Mouse (Mus musculus) adrenal gland, postnatal 36 days (tissue): ENCODE results near the gene Zeb2. TPM values are rescaled to one million over a fixed set of nuclear protein-coding genes. Genes with fewer than 3 reads are reported as not detected.

Experiments
- DNase-seq, 2 experiments: peaks; one replicate each; pipeline ENCODE4 v3.0.0; 2021; ENCODE audit warnings: mixed read lengths in 1 of 2
- total RNA-seq, 2 experiments: library from RNA; stranded (reverse); gene quantifications; 2 replicates each; pipeline ENCODE4 v1.2.3; 2021

Zeb2 gene
- total RNA-seq, 2 experiments from 2014 or later, result 173 to 184 TPM

DNA sequence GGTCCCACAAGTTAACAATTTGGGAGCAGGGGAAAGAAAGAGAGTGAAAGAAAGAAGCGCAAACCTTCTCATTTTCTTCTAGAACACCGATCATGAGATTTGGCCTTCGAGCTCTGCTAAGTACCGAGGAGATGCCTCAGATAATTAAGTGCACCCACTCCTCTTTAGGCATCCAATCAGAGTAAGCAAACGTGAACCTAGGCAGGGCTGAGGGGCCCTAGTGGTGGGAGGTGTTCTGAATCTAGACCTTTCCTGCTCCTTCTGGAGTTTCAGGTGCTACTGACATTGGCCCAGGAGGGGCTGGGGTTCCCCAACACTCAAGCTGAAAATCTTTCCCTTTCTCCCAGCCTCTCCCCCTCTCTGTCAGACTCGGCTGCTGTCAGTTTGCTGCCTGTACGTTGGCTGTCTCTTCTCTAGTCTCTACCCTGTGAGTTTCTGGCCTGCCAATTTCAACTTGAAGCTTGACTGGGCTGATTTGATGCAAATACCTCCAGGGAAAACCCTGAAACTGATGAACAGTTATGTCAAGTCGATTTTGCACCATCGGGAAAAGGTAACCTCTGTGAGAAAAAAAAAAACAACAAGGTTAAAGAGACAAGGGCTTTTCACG lies 20.5 kb downstream of the Zeb2 start:
- no peak for DNase-seq

GRCm38 (mm10) chr2:45095825-45096224 lies 21.4 kb downstream of the Zeb2 start:
- no peak for DNase-seq

DNA sequence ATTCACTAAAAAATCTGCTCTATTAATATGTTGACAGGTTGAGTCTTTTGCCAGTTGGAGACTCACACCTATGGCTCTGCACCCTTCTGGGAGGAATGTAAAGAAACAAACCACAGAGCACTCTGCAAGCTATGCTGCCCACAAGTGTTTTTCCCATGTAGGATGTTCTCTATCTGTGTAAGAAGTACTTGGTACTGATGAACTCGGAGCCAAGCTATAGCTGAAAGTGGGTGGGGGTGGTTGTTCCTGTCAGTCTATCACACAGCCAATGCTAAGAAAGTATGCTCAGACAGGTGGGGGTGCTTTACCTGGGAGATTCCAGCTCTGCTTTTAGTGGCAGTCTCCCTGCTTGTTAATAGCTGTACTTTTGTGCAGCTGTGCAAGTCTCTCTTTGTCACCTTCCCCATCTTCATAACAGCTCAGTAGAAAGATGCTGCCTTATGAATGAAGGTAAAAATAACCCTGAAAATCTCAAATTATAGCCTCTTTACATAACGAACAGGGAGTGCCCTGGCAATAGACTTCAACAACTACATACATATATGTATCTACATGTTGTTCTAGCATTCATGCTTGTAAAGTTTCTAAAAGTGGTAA lies 22.7 kb downstream of the Zeb2 start:
- DNase-seq, result no peak

DNA sequence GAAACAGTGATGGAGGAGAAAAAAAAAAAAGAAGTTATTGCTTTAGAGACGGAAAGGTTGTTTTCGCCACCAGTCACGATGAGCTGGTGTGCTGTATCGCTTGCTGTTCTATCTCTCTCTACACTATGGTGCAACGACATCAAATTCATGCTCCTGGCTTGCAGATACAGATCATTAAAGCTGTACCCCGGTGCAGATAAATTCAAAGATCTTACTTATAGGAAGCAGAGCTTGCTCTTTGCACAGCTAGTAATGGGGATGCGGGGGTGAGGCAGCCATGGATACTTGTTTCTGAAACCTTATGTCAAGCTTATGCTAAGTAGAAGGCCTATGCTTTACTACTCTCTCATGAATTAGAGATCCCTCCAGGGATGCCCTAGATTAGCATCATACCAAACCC lies 23.7 kb downstream of the Zeb2 start:
- DNase-seq, result no peak

DNA sequence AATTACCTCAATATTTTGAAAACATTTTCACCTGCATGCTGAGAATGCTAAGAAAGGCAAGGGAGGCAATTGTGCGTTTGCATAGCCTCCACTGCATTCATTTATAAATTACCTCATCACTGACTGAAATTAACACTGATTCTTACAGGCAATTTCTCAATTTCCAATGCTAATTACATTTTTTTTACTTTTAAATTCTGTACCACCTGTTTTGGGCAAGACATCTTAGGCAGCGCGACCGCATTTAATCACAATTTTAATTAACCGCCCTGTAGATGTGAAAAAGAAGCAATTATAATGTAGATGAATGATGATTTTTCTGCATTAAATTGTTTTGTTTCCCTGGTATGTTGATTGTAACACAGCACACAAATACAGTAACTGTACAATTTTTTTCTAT lies 24.5 kb downstream of the Zeb2 start:
- no peak for DNase-seq

- DNase-seq, result no peak
These were observed 26.5 kb downstream of the Zeb2 start for GRCm38 (mm10) chr2:45090529-45091297.

- DNase-seq, result no peak
These were observed 28.0 kb downstream of the Zeb2 start for GRCm38 (mm10) chr2:45089251-45089530.

DNA sequence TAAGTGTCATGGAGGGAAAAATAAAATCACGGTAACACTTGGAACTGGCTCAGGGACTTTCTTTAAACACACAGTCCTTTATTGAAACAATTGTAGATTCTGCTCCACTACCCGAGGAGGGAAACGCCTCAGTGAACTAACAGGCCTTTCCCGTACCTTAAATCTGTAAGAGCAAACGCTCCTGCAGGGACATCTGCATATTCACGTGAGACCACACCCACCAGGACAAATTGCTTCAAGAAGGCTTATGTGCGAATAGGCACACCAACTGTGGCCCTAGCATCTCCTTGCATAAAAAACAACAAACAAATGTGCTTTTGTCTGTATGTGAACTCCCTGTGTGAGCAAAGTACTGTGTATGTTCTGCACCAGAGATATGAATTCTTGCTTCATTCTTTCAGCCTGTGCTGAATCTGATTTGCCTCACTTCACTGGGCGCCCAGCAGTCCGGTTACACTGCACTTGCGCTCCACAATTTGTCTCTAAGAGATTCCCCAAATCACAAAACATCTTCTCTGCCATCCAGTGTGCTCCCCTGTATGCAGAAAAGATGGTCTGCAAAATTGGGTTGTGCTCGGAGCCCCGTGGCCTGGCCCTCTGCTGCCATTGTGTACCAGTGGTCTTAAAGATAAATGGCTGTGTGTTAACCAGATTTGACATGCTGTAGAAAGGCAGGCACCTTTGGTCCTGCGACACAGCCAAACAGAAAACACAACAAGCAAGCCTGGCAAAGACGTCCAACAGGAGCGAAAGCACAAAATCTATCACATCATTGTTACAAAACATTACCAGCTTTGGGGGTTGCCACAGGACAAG lies 28.6 kb downstream of the Zeb2 start:
- DNase-seq, result no peak

- no peak for DNase-seq
These were observed 30.0 kb downstream of the Zeb2 start for GRCm38 (mm10) chr2:45087208-45087607.

DNA sequence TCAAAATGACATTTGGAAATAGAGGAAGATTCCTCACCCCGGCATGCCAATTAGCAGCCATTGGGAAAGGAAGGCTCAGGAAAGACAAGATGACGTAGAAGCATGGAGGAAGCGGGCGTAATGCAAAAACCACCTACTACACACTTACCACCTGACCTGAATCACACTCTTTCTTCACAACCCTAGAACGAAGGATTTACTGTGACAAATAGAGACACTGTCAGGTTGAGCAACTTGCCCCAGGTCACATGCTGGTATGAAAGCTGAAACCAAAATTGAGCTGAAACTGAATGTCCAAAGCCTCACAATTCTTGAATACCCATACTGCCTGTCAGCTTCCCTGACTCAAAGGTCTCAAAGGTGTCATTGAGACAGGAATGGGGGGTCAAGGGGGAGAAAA lies 31.5 kb downstream of the Zeb2 start:
- DNase-seq, result no peak

DNA sequence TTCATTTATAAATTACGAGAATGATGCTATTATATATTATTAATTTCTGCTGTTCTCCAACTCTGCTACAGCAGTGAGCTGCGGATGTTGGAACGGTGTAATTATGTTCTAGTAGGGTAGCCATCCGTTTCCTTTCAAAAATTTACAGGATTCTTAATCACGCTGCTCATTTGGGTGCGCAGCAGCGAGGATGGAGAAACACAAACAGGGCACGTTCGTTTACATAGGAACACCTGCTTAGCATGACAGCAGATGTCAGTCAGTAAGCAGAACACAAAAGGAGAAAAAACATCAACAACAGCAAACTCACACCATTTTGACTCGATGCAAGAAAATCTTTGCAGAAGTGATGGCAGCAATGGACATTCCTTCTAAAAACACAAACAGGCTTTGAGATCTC lies 34.2 kb downstream of the Zeb2 start:
- DNase-seq, result no peak

DNA sequence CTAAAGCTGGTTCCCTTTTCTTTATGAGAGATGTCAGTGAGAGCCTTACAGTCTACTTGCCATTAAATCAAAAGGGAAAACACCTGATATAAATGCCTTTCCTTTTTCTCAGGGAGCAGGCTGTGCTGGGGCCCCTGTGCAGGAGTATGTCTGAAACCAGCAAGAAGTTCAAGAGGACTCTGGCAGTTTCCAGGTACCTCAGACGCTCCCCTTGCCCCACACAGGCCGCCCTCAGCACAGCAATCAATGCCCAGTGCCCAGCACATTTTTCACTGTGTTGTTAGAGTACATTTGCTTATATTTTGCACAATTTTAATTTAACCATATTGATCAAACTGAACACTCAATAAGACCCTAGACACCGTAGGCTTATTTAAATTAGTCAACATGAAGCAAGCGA lies 35.6 kb downstream of the Zeb2 start:
- DNase-seq, result no peak

- DNase-seq, result no peak
These were observed 39.2 kb downstream of the Zeb2 start for GRCm38 (mm10) chr2:45077938-45078487.

- no peak for DNase-seq
These were observed 39.8 kb downstream of the Zeb2 start for GRCm38 (mm10) chr2:45077383-45077782.

DNA sequence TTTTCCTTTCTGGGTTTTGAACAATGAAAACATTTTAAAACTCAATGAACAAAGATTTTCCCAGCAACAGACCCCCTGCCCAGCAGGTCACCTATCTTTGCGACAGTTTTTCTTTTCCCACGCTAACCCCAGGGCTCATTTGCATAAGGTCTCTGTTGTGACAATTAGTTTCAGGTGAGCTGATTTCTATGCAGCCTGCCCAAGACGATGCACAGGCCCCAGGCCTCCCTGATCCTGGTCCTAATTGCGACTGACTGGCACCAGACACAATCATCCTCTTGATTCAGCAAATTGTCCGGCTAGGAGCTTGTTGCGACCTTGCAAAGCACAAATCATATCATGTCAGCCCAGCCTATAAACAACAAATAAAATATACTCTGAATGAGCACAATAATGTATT lies 44.2 kb downstream of the Zeb2 start:
- DNase-seq, result no peak

DNA sequence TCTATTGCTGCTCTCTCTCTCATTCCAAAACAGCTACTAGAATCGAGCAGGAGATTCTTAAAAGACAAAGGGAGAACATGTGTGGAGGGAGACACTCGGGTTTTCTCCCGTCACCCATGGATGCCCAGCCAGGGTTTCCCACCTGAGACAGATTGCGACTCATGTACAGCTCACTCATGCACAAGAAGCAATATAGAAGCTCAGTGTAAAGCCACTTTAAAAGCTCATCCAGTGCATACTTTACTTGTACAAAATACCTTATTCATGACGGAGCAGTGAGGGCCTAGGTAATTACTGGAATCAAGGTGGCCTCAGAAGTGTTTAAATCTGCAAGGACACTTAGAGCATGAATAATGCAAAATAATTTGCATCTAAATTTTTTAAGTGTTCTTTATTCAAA lies 45.9 kb downstream of the Zeb2 start:
- no peak for DNase-seq

DNA sequence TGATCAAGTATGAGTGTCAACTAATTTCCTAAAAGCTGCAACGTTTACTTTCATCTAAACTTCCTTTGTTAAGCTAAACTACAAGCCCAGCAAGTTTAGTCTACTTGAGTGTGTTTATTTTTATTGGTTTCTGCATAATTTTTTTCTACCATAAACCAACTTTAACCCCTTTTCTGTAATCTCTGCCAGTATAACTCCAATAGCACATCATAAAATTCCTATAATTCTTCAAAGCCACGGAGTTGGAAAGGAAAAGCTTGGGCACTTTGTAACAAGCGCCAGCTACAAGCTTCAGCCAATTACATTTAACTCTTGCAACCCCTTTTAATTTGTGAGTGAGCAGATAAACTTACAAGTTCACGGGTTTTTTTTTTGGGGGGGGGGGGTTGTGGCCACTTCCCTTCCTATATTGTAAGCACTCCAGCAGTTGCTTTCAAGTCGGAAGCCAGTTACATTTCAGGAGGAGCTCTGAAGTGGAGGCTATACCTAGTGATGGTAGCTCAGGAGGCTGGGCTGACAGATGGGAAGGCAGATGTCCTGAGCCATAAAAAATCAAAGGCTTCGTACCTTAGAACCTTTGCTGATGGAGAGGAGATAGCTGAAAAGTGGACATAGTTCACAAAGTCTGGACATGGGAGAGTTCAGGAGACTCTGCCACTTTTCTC lies 46.5 kb downstream of the Zeb2 start:
- no peak for DNase-seq

GRCm38 (mm10) chr2:45068792-45069550 lies 48.2 kb downstream of the Zeb2 start:
- DNase-seq, result no peak

DNA sequence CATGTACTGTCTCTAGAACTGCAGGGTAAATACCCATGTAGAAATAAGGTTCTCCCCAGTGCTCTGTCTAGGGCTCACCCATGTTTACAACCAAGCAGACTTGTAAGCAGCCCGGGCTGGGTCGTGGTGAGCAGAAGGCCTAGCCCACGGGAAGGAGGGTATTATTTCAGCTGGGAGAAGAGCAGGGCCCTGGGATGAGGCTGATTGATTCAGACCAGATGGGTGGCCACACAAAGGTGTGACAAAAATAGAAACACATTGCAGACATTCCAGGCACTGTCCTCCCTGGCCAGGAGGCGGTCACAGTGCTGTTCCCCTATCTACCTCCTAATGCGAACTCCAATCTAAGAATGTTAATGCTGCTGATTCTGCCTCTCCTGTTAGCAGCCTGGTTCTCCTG lies 50.1 kb downstream of the Zeb2 start:
- DNase-seq, result no peak

GRCm38 (mm10) chr2:45063300-45063890 lies 53.8 kb downstream of the Zeb2 start:
- DNase-seq, result no peak

- DNase-seq, result no peak
These were observed 55.1 kb downstream of the Zeb2 start for GRCm38 (mm10) chr2:45062136-45062535.
